Mouse (Mus musculus): ENCODE measurements at regions not wholly inside any gene's neighbourhood (a gene's known extent, or its start where the extent isn't known, plus 50 kb on each side); places are given as distances from the start of the nearest gene placed in this dataset.

DNA sequence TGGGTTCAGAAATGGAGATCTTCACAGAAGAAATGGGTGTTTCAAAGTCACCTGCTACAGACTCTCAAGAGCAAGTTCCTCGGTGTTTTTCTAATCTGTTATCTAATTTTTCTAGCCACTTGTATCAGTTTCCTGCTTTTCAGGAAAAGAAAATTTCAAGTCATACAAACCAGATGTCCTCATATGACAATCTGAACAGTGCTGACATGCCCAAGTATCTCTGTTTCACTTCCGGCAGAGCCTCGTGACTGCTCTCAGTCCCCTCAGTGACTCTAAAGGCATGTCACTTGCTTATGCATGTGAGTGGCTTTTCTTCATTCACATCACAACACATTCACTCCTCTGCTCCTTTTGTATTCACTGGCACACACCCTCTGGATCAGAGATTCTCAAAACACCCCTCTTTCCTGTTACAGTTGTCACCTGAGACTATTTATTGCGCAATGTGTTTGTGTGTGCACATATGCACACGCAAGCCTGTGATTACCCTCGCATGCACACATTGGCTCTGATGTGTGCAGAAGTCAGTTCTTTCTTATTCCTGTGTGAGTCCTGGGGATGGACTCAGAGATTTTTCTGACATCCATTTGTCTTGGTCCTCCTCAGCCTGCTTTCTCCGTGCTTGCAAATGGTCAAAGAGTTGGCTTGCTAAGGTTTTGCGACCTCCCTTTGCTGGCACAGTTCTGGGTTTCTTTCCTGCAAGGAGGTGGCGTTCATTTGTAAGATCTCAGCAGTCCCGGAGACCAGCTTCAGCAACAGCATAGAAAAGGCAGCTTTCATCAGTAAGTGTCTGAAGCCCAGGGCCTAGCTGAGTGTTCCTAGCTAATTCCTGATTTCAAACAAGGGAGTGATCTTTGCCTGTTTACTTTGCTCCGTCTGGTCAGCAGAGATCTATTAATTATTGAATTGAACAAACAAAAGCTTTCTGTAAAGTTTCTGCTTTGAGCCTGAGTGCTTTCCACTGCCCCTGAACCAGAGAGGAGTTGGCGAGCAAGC lies 95.6 kb upstream of the Dazl start:
- no peak for TF ChIP-seq POLR2A (IDR thresholded peaks at IDR 0.05; ENCODE audit: borderline replicate concordance, extremely low read depth, low read depth, low read length)
- TF ChIP-seq CTCF (IDR thresholded peaks at IDR 0.05; ENCODE audit: insufficient read depth, low read length): no peak

Data from lung, adult 2 months (tissue).